Mouse (Mus musculus) CD4-positive, CD25-positive, alpha-beta regulatory T cell (primary cell): ENCODE measurements around the gene Grin1. TPM values are rescaled to one million over a fixed set of nuclear protein-coding genes. Genes with fewer than 3 reads are reported as not detected.

Source experiments
- polyA plus RNA-seq: library from polyadenylated mRNA; unstranded; fragments of 100-300 nt; shearing (Covaris generic); gene quantifications from one replicate; pipeline ENCODE4 v1.2.1, GENCODE M21; 2017

Grin1 gene
- polyA plus RNA-seq = 0.25 TPM

DNA sequence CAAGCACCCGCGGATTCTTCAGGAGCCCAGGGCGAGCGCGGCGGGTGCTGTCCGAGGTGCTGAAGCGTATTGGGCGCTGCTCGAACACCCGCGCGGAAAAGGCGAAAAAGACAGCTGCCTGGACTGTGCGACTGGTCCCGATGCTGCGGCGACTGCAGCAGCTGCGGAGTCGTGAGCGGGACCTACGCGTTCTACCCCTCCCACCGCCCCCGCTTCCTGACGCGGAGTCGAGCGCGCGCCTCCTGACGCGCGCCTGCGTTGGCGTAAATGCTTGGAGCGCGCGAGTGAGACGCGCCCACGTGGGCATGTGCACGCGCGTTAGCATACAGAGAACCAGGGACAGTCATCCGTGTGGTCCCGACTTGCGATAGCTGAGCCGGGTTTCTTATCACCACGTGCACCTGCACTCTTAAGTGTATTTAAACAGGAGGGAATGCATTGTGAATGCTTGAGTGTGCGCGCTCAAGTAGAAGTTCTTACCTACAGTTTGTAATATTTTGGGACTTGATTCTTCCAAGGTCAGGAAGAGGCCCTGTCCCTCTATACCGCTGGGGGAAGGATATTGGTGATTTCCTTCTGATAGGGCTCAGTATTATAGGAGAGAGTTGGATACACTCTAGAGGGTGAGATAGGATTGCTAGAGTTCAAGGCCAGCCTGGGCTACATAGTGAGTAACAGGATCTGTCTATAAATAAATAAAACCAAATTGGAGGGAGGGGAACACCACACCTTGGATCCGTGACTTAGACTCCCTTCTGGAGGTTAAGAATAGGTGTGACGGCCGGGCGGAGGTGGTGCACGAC is at the start of gene Grin1:
TSS of gene Grin1 (minus strand) at position 217 of the 803 bp plus-strand sequence.

DNA sequence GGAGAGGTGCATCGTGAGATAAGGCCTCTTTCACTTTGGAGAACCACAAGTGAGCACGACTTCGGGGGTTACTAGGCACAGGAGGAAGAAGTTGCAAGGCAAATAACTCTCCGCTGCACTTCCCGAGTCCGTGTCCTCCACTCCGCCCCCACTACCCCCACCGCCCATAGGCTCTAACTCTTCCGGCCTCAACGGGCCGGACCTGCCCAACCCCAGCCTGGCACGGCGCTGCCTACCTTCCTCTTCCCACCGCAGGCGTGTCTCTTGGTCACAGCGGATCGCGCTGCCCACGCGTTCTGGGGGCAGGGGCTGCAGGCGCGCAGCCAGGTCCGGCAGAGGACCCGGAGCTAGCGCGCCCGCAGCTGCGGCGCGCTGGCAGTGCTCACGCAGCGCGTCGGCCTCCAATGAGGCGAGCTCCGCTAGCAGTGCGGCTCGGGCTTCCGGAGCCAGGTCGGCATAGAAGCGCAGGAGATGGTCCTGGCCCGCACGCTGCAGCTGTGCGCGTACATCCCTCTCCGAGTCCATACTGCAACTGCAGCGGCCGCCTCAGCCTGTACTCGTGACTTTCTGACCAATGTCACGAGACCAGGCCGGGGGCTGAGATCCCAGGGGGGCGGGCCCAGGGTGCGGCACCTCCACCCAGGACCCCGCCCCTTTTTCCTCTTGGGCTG is 46.2 kb upstream of the Grin1 start, which contains the start of gene Uap1l1:
TSS of gene Uap1l1 (minus strand) at position 592 of the 671 bp plus-strand sequence.

DNA sequence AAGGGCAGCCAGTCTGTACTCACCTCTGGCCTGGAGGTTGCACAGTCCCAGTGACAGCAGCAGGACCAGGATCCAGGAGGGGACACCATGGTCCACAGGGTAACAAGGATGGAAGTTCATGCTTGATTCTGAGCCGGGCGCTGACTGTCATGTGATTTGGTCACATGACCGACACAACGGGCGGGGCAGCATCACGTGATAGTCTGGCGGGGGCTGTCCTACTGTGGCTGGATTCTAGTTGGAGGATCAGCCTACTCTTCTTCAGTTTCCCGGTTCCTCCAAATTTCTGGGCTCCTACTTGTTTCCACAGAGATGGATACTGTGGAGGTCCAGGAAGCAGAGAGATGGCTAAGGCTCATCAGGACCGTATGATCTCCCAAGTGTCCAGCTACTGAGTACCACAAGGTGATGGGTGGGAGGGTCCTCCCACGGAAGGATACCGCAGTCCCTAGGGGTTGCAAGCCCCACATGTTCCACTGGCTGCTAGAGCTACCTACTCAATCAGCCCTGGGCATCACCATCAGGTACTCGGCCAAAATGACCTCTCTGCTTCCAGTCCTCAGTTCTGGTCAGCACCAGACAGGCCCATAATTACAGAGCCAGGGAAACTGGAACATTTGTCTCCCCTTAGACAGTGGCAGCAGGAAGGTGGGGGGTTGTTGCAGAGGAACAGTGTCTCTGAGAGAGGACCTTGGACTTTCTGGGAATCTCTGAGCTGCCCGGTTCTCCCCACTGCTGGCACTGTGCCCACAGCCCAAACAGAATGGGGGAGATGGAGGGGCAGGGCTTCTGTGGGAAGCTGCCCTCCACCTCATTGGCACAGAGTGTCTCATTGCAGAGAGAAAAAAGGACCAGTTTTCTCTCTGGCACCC is 37.5 kb upstream of the Grin1 start, which contains the start of gene Dpp7:
TSS of gene Dpp7 (minus strand) at position 152 of the 872 bp plus-strand sequence.

DNA sequence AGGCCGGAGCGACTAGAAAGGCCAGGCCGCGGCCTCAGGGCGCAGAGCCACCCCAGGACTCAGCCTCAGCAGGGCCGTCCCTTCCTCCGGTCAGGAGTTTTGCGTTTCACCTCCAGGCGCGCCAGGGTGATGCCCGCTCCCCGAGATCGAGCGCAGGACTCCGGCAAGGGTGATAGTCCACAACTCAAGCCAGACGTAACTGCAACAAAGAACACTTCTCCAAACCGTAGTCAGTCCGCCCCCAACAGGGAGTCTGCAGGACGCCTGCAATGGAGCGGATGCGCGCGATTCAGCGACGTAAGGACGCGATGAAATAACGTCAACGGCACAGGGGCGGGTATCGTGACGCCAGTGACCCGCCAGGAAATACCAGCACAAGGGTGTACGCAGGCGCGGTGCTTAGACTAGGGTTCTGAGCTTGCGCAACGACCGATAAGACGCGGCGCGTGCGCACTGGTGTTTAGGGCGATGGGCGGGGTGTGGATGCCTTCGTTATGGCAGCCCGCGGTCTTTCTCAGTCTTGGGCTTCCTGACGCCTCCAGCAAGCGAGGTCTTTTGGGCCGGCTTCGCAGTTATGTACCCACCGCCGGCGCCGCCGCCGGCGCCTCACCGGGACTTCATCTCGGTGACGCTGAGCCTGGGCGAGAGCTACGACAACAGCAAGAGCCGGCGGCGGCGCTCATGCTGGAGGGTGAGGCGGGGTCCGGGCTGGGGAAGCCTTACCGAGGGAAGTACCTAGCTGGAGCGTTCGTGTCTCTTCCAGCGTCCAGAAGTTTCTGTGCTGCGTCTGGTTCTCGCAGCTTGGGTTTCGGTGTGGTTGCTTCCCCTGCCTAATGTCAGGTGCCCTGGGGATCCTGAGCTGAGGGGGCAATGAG is 13.5 kb upstream of the Grin1 start, which contains the start of gene Man1b1:
TSS of gene Man1b1 (plus strand) at position 53 of the 875 bp plus-strand sequence.

DNA sequence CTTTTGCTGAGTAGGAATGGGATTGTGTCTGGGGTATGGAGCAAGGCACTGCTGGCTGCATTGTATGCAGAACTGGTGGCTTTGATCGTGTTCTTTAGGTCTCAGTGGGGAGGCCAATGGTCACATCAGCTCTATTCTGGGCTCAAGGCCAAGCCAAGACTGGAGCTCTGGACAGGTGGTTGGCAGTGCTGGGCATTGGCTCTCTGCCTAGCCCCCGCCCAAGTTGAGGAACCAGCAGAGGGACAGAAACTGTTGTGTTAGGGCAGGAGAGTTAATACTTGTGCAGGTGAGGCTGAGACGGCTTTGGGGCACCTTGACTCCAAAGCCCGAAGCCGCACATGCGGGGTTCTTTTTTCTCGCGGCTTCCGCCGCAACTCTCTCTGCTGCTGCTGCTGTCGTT is 29.3 kb downstream of the Grin1 start, which contains the start of gene Lrrc26:
TSS of gene Lrrc26 (plus strand) at position 265 of the 400 bp plus-strand sequence.

DNA sequence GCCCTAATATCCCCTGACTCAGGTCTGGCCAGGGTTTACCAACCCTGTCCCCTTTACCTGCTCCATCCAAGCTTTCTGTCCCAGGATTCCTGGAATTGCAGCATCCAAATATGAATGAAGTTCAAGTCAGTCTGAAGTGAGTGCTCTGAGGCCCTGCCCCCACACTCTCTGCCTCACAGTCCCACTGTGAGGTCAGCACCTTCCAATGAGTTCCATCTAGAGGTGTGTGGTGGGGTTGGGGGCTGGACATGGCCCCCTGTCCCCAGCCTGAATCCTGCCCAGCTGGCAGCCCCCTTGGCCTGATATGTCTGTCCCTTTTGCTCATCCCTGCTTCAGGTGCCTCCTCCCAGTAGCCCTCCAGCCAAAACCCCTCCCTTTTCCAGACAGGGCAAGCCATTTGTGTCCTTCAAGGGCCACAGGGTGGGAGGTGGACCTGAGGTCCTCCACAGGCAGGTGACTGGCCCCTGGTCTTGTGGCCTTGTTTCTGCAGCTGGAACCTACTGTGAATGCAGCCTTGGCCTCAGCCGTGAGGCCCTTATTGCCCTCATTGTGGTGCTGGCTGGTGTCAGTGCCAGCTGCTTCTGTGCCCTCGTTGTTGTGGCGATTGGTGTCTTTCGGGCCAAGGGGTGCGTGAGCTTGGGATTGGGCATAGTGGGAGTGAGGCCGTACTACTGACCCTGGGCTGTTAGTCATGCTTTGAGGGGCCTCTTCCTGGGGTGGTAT is 30.9 kb downstream of the Grin1 start, which contains the start of gene Tmem210:
TSS of gene Tmem210 (plus strand) at position 219 of the 723 bp plus-strand sequence.

DNA sequence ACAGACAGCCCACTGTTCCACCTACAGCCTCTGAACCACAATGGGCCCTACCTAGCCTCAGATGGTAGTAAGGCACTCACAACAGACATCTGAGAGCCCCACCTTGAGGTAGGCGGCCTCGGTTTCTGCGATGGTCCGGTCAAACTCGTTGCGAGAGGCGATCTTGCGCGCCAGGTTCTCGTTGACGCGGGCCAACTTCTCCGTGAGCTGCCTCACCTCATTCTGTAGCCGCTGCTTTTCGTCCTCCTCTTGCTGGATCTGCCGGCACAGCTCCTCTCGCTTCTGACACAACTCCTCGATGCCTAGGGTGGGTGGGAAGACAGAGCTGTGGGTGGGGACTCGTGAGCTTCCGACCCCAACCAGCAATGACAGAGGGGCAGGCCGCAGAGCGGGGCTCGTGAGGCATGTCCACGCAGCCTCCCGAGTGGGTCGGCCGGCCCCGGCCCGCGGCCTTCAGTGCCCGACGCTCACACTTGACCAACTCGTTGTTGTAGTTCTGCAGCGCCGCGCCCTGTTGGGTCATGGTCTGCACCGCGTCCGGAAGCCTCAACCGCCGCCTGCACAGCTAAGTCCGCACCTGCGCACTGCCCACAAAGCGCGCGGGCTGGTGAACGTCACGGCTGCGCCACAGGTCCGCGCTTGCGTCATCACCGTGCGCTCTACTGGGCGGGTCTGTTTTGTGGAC is 47.0 kb downstream of the Grin1 start, which contains the start of the genes Ssna1 and Anapc2:
TSS of gene Ssna1 (minus strand) at position 612 of the 685 bp plus-strand sequence.
TSS of gene Anapc2 (plus strand) at position 652 of the 685 bp plus-strand sequence.

DNA sequence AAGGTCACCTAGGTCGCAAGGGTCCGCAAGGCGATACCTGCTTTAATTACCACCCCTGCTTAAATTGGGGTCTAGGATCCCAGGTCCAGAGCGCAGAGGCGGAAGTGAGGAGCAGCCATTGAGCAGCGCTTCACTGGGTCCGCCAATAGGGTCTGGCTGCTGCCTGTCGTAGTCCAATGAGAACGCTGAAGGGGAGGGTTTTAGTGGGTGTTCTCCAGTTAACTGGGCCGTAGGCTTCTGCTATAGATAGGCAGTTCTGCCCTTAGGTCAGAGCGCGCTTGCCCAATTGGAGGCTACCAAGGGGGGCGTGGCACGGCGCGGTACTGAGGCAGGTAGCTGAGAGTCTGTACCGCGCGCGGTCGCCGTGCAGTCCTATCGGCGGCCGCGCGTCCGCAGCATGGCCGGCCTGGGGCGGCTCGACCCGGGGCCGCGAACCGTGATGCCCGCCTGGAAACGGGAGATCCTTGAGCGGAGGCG is 56.7 kb downstream of the Grin1 start, which contains the start of gene Tprn:
TSS of gene Tprn (plus strand) at position 328 of the 477 bp plus-strand sequence.

DNA sequence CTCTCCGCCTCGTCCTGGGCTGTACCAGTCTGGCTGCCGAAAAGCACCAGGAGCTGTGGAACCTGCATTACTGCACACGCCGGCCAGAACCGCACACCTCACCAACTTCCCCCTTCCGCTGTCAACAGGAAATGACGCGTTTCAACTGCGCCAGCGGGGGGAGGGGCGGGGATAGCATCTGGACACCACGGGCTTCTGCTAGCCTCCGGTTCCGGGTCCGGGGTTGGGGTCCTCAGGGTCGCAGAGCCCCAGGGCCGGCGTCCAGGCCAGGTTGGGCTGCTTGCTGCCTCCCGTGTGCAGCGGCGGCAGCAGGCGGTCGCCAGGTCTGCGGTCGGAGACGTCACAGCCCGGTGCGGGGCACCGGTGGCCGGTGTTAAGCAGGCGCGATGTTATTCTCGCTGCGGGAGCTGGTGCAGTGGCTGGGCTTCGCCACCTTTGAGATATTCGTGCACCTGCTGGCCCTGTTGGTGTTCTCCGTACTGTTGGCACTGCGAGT is 63.7 kb downstream of the Grin1 start, which contains the start of gene Tmem203:
TSS of gene Tmem203 (plus strand) at position 156 of the 496 bp plus-strand sequence.

DNA sequence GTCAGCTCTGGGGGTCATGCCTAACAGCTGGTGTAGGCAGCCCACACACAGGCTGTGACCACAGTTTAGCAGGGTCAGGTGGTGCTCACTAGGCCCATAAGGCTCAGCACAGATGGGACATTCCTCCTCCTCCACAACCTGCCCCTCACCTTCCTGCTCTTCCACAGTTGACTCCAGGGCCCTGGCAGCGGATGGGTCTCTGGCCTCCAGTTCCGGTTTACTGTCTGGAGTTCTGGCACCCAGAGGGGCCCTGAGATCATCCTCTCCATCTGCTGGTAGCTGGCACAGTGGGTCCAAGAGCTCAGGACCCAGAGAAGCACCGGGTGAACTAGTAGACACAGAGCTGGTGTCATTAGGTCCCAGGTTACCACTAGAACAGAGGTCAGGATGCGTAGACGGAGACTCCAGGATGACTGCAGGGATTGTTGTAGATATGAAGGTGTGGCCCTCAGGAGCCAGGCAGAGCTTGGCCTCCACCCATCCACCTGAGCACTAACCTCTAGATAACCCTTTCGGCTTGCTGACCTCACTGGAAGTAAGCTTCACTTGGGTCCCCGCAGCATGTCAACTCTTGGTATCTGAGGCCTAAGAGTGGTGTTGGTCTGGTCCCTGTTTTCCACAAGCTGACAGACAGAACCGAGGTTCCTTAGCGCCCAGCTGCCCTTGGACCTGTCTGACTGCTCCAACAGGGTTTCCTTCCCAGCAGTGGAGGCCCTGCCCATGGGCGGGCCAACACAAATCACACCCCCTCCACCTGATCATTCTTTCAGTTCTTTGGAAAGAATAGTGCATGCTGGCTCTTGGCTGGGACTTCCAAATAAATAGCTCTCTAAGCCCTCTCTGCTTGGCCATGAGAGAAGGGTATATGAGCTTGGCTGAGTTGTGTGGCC is 72.6 kb downstream of the Grin1 start, which contains the start of gene AL732309.1:
TSS of gene AL732309.1 (minus strand) at position 681 of the 890 bp plus-strand sequence.

DNA sequence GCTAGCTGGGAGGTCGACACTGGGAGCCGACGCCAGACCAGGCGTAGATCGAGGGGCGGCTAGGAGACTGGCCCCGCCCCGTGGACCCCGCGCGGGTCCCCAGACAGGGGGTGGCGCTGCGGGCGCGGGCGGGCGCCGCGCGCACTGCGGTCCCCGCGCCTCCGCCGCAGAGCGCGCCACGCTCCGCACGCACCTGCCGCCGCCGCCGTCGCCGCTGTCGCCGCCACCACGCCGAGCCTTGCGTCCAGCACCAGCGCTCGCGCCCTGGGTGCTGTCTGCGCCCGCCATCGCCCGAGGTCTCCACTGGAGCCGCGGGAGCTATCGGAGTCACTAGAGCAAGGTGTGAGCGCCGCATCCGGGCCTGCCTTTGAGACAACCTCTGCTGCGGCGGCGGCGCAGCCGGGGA is 76.9 kb downstream of the Grin1 start, which contains the start of the genes Rnf208 and Cysrt1:
TSS of gene Rnf208 (plus strand) at position 155 of the 406 bp plus-strand sequence.
TSS of gene Cysrt1 (minus strand) at position 352 of the 406 bp plus-strand sequence.

Other genes with a start within 250 kb of the Grin1 start
- gene Entpd8, start 238.9 kb downstream of the Grin1 start, polyA plus RNA-seq = 0.37 TPM
- 8.3 TPM for gene Noxa1, start 224.0 kb downstream of the Grin1 start, polyA plus RNA-seq
- 5.1 TPM for gene Nrarp, start 138.4 kb downstream of the Grin1 start, polyA plus RNA-seq
- gene Tor4a, start 122.3 kb downstream of the Grin1 start, polyA plus RNA-seq = 115 TPM
- gene Nelfb, start 107.7 kb downstream of the Grin1 start, polyA plus RNA-seq = 141 TPM
- gene Stpg3, start 104.5 kb downstream of the Grin1 start, polyA plus RNA-seq = not detected
- gene Fam166a, start 100.4 kb downstream of the Grin1 start, polyA plus RNA-seq = 0.49 TPM
- 174 TPM for gene Tubb4b, start 94.5 kb downstream of the Grin1 start, polyA plus RNA-seq
- gene Slc34a3, start 84.8 kb downstream of the Grin1 start, polyA plus RNA-seq = not detected
- not detected for gene Rnf224, start 82.4 kb downstream of the Grin1 start, polyA plus RNA-seq
- gene Rnf208, start 76.9 kb downstream of the Grin1 start, polyA plus RNA-seq = 2.2 TPM
- not detected for gene Cysrt1, start 76.7 kb downstream of the Grin1 start, polyA plus RNA-seq
- gene AL732309.1, start 72.3 kb downstream of the Grin1 start, polyA plus RNA-seq = 7.9 TPM
- 25.3 TPM for gene Tmem203, start 63.7 kb downstream of the Grin1 start, polyA plus RNA-seq
- 18.9 TPM for gene Tprn, start 56.6 kb downstream of the Grin1 start, polyA plus RNA-seq
- gene Ssna1, start 46.7 kb downstream of the Grin1 start, polyA plus RNA-seq = 118 TPM
- gene Anapc2, start 46.7 kb downstream of the Grin1 start, polyA plus RNA-seq = 116 TPM
- not detected for gene Tmem210, start 31.0 kb downstream of the Grin1 start, polyA plus RNA-seq
- gene Lrrc26, start 29.3 kb downstream of the Grin1 start, polyA plus RNA-seq = 0.14 TPM
- 21.4 TPM for gene Man1b1, start 13.2 kb upstream of the Grin1 start, polyA plus RNA-seq
- 20.6 TPM for gene Dpp7, start 37.2 kb upstream of the Grin1 start, polyA plus RNA-seq
- gene Uap1l1, start 46.5 kb upstream of the Grin1 start, polyA plus RNA-seq = 40.8 TPM
- gene Sapcd2, start 53.1 kb upstream of the Grin1 start, polyA plus RNA-seq = 0.87 TPM
- not detected for gene Entpd2, start 76.7 kb upstream of the Grin1 start, polyA plus RNA-seq
- gene Npdc1, start 80.2 kb upstream of the Grin1 start, polyA plus RNA-seq = 0.96 TPM
- gene Fut7, start 104.1 kb upstream of the Grin1 start, polyA plus RNA-seq = 5.3 TPM
- gene Abca2, start 109.5 kb upstream of the Grin1 start, polyA plus RNA-seq = 74.7 TPM
- 3.2 TPM for gene Clic3, start 137.7 kb upstream of the Grin1 start, polyA plus RNA-seq
- gene Paxx, start 141.9 kb upstream of the Grin1 start, polyA plus RNA-seq = 112 TPM
- not detected for gene Ptgds, start 150.9 kb upstream of the Grin1 start, polyA plus RNA-seq
- not detected for gene Lcn12, start 174.7 kb upstream of the Grin1 start, polyA plus RNA-seq
- 110 TPM for gene Fbxw5, start 181.6 kb upstream of the Grin1 start, polyA plus RNA-seq
- gene C8g, start 182.5 kb upstream of the Grin1 start, polyA plus RNA-seq = 9.6 TPM
- gene Traf2, start 227.8 kb upstream of the Grin1 start, polyA plus RNA-seq = 80.4 TPM
- 341 TPM for gene Edf1, start 238.7 kb upstream of the Grin1 start, polyA plus RNA-seq